Mouse (Mus musculus): Measurements from ENCODE around the gene Grin2c. TPM values are rescaled to one million over a fixed set of nuclear protein-coding genes. Genes with fewer than 3 reads are reported as not detected.

The Grin2c gene
- total RNA-seq, 2 experiments from 2014 or later: 47.3 to 47.4 TPM

- no peak for DNase-seq (ENCODE audit: extremely low spot score in 1 of 2, low spot score in 1 of 2)
These were observed 33.3 kb downstream of the Grin2c start for GRCm38 (mm10) chr11:115233526-115234290.

- no peak for DNase-seq (ENCODE audit: extremely low spot score in 1 of 2, low spot score in 1 of 2)
These were observed 34.2 kb downstream of the Grin2c start for GRCm38 (mm10) chr11:115232889-115233288.

GRCm38 (mm10) chr11:115231924-115232323, 35.1 kb downstream of the Grin2c start:
- no peak for DNase-seq (ENCODE audit: extremely low spot score in 1 of 2, low spot score in 1 of 2)

GRCm38 (mm10) chr11:115231168-115231915, 35.7 kb downstream of the Grin2c start:
- DNase-seq (ENCODE audit: extremely low spot score in 1 of 2, low spot score in 1 of 2): no peak

GRCm38 (mm10) chr11:115229021-115229930, 37.8 kb downstream of the Grin2c start:
- no peak for DNase-seq (ENCODE audit: extremely low spot score in 1 of 2, low spot score in 1 of 2)

- DNase-seq (ENCODE audit: extremely low spot score in 1 of 2, low spot score in 1 of 2): no peak
These were observed 38.6 kb downstream of the Grin2c start for GRCm38 (mm10) chr11:115228430-115228829.

- DNase-seq (ENCODE audit: extremely low spot score in 1 of 2, low spot score in 1 of 2): no peak
These were observed 39.4 kb downstream of the Grin2c start for GRCm38 (mm10) chr11:115227640-115228039.

- DNase-seq (ENCODE audit: extremely low spot score in 1 of 2, low spot score in 1 of 2): no peak
These were observed 40.1 kb downstream of the Grin2c start for GRCm38 (mm10) chr11:115226811-115227491.

GRCm38 (mm10) chr11:115225301-115225700, 41.7 kb downstream of the Grin2c start:
- no peak for DNase-seq (ENCODE audit: extremely low spot score in 1 of 2, low spot score in 1 of 2)

GRCm38 (mm10) chr11:115224889-115225288, 42.2 kb downstream of the Grin2c start:
- peak in 1 of 2 experiments; percentile 77 for DNase-seq (ENCODE audit: extremely low spot score in 1 of 2, low spot score in 1 of 2)

GRCm38 (mm10) chr11:115223877-115224276, 43.2 kb downstream of the Grin2c start:
- no peak for DNase-seq (ENCODE audit: extremely low spot score in 1 of 2, low spot score in 1 of 2)

- no peak for DNase-seq (ENCODE audit: extremely low spot score in 1 of 2, low spot score in 1 of 2)
These were observed 43.6 kb downstream of the Grin2c start for GRCm38 (mm10) chr11:115223451-115223850.

- DNase-seq (ENCODE audit: extremely low spot score in 1 of 2, low spot score in 1 of 2): no peak
These were observed 44.5 kb downstream of the Grin2c start for GRCm38 (mm10) chr11:115222570-115222969.

- DNase-seq (ENCODE audit: extremely low spot score in 1 of 2, low spot score in 1 of 2): no peak
These were observed 45.0 kb downstream of the Grin2c start for GRCm38 (mm10) chr11:115222077-115222476.

GRCm38 (mm10) chr11:115219685-115220084, 47.4 kb downstream of the Grin2c start:
- DNase-seq (ENCODE audit: extremely low spot score in 1 of 2, low spot score in 1 of 2): no peak

GRCm38 (mm10) chr11:115219263-115219662, 47.8 kb downstream of the Grin2c start:
- DNase-seq (ENCODE audit: extremely low spot score in 1 of 2, low spot score in 1 of 2): no peak

GRCm38 (mm10) chr11:115217439-115218410, 49.3 kb downstream of the Grin2c start:
- DNase-seq (ENCODE audit: extremely low spot score in 1 of 2, low spot score in 1 of 2): no peak

- DNase-seq (ENCODE audit: extremely low spot score in 1 of 2, low spot score in 1 of 2): no peak
These were observed 51.9 kb downstream of the Grin2c start for GRCm38 (mm10) chr11:115215123-115215522.

GRCm38 (mm10) chr11:115212116-115212515, 54.9 kb downstream of the Grin2c start:
- DNase-seq (ENCODE audit: extremely low spot score in 1 of 2, low spot score in 1 of 2): no peak
